Mouse (Mus musculus) hindbrain, embryonic 16.5 days (tissue): ENCODE measurements at regions not wholly inside any gene's neighbourhood (a gene's known extent, or its start where the extent isn't known, plus 50 kb on each side); places are given as distances from the start of the nearest gene placed in this dataset.

Source experiments
- ATAC-seq: fragments of 200-750 bp; cut with Nextera tagmentation; 2 replicates; pipeline ENCODE4 v1.8.0; 2017; ENCODE audit warnings: moderate TSS enrichment, moderate library complexity
- H3K27ac ChIP-seq: fragments of 300-500 bp; sonication (generic); 2 replicates; pipeline ENCODE4 v1.5.1; 2014; ENCODE audit warnings: low read depth, mild to moderate bottlenecking, control low read depth, low read length, moderate library complexity
- H3K27me3 ChIP-seq: fragments of 300-500 bp; sonication (generic); replicated peaks from 2 replicates; pipeline ENCODE4 v1.6.1; 2014; ENCODE audit warnings: low read length; ENCODE audit not compliant: control insufficient read depth, insufficient read depth
- H3K36me3 ChIP-seq: fragments of 300-500 bp; sonication (generic); 2 replicates; pipeline ENCODE4 v1.6.1; 2014; ENCODE audit warnings: mild to moderate bottlenecking, low read length, moderate library complexity, mixed read lengths; ENCODE audit not compliant: control insufficient read depth, insufficient read depth
- H3K4me1 ChIP-seq: fragments of 300-500 bp; sonication (generic); 2 replicates; pipeline ENCODE4 v1.6.1; 2014; ENCODE audit warnings: low read depth, low read length; ENCODE audit not compliant: control insufficient read depth, insufficient read depth
- H3K4me2 ChIP-seq: fragments of 300-500 bp; sonication (generic); 2 replicates; pipeline ENCODE4 v1.6.1; 2014; ENCODE audit warnings: mild to moderate bottlenecking, low read length, control low read depth, moderate library complexity
- H3K4me3 ChIP-seq: fragments of 300-500 bp; sonication (generic); 2 replicates; pipeline ENCODE4 v1.5.1; 2014; ENCODE audit warnings: mild to moderate bottlenecking, low read length, control low read depth, moderate library complexity
- H3K9ac ChIP-seq: fragments of 300-500 bp; sonication (generic); 2 replicates; pipeline ENCODE4 v1.6.1; 2014; ENCODE audit warnings: low read depth, mild to moderate bottlenecking, control low read depth, low read length, moderate library complexity
- H3K9me3 ChIP-seq: fragments of 300-500 bp; sonication (generic); 2 replicates; pipeline ENCODE4 v1.6.1; 2014; ENCODE audit warnings: mild to moderate bottlenecking, low read length, moderate library complexity; ENCODE audit not compliant: control insufficient read depth
- WGBS: fragments of 180-500 bp; shearing (Covaris S2); extraction: QIAGEN DNeasy Blood & Tissue Kit; methylation state at CpG from one replicate; pipeline ENCODE4 v1.1.7; 2014; 5-methylcytosine and 5-hydroxymethylcytosine counted together

DNA sequence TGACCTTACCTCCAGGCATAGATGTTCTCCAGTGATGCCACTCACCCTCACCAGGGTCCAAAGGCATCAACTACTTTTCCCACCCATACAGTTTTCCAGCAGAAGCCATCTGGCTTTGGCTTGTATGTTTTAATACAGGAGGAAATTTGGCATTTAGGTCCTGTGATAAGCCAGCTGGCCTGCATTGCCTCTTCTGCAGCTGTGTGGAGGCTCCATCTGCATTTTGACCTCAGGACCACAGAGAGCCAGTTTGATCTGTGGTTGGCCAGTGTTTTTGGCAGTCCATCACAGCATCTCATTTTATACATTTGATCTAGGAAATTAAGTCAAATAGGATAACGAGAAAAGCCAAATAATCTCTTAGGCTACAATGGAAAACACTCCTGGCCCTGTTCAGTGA is 315.1 kb upstream of the Sphkap start:
- H3K4me2 ChIP-seq: no peak overlapping the region
- WGBS: 68% methylated on average over 1 of the region's 1 CpGs
- no peak overlapping the region for H3K9ac ChIP-seq
- H3K9me3 ChIP-seq: no peaks in the 10 kb centered on the region
- ATAC-seq: no peak
- H3K36me3 ChIP-seq: no peaks in the 10 kb centered on the region
- H3K4me1 ChIP-seq: no peaks in the 10 kb centered on the region
- no peak overlapping the region for H3K27ac ChIP-seq
- H3K27me3 ChIP-seq: no peaks in the 10 kb centered on the region
- H3K4me3 ChIP-seq: no peak overlapping the region

DNA sequence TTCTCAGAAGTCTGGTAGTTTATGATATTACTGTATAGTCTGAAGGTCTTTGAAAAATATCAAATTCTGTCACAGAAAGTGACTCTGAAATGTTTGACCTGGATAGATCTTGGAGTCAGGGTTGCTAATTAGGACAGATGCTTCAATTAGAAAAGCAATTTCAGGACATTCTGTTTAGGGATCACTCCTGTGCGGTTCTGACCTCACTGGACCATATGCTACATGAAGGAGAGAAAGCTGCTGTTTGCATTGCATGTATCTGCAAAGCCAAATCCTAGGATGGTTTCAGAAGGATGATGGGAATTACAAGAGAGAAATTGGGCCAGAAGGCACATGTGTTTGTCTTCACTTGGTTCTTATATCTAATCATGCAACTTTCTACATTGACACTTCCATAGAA is 312.2 kb upstream of the Sphkap start:
- Histone ChIP-seq H3K9ac (no peak overlapping the region), H3K9me3 (no peaks in the 10 kb centered on the region), H3K4me3 (no peak overlapping the region), H3K4me1 (no peaks in the 10 kb centered on the region), H3K36me3 (no peaks in the 10 kb centered on the region), H3K4me2 (no peak overlapping the region), H3K27ac (no peak overlapping the region), H3K27me3 (no peaks in the 10 kb centered on the region)
- 75% methylated on average over 1 of the region's 1 CpGs for WGBS
- no peak for ATAC-seq

GRCm38 (mm10) chr1:83717056-83717455 is 309.1 kb upstream of the Sphkap start:
- H3K27ac ChIP-seq: no peak overlapping the region
- no peak overlapping the region for H3K9ac ChIP-seq
- no peaks in the 10 kb centered on the region for H3K36me3 ChIP-seq
- no peak overlapping the region for H3K4me3 ChIP-seq
- ATAC-seq: peak; percentile 79
- WGBS: 0% methylated on average over 1 of the region's 1 CpGs
- no peak overlapping the region for H3K4me2 ChIP-seq
- no peaks in the 10 kb centered on the region for H3K27me3 ChIP-seq
- H3K4me1 ChIP-seq: no peaks in the 10 kb centered on the region
- H3K9me3 ChIP-seq: no peaks in the 10 kb centered on the region

DNA sequence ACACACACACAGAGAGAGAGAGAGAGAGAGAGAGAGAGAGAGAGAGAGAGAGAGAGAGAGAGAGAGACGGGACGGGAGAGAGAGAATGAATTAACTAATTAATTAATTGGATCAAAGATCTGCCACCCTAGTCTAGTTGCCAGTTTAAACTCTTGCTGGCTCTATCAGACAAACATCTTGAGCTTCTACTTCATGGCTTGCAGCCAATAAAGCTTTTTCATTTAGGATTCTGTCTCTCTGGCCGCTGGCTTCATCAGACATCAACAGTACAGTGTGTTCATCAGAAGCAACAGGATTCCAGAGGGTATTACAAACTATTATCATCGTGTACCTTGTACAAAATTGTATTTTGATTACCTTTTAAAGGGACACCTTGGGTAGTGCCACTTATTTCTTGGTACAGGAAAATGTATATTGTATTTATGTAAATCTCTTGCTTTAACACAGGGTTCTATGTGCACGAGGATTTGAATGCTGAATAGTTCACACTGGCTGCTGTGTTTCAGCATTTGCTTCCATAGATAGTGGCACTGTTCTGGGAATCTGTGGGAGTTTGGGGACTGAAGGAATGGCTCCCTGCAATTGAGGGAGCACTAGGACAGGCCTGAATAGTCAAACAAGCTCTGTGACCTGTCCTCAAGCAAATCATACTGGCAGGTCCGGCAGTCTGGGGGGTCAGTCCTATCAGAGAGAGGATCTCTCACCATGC is 293.9 kb upstream of the Sphkap start:
- no peaks in the 10 kb centered on the region for H3K36me3 ChIP-seq
- H3K4me3 ChIP-seq: no peak overlapping the region
- 0 out of 2 replicates have a peak, but pooled peaks have one; percentile 34 for ATAC-seq
- H3K9me3 ChIP-seq: no peaks in the 10 kb centered on the region
- no peak overlapping the region for H3K4me2 ChIP-seq
- 71% methylated on average over 6 of the region's 6 CpGs for WGBS
- no peak overlapping the region for H3K9ac ChIP-seq
- no peaks in the 10 kb centered on the region for H3K27me3 ChIP-seq
- no peak overlapping the region for H3K27ac ChIP-seq
- H3K4me1 ChIP-seq: no peaks in the 10 kb centered on the region

GRCm38 (mm10) chr1:83697422-83697821 is 289.4 kb upstream of the Sphkap start:
- Histone ChIP-seq H3K4me2 (no peak overlapping the region), H3K9ac (no peak overlapping the region), H3K4me1 (no peaks in the 10 kb centered on the region), H3K36me3 (no peaks in the 10 kb centered on the region), H3K27me3 (no peaks in the 10 kb centered on the region), H3K4me3 (no peak overlapping the region), H3K9me3 (no peaks in the 10 kb centered on the region), H3K27ac (no peak overlapping the region)
- ATAC-seq: peak; percentile 84
- 27% methylated on average over 6 of the region's 6 CpGs for WGBS

GRCm38 (mm10) chr1:83685221-83685620 is 277.2 kb upstream of the Sphkap start:
- no peak overlapping the region for H3K4me2 ChIP-seq
- H3K36me3 ChIP-seq: no peaks in the 10 kb centered on the region
- no peaks in the 10 kb centered on the region for H3K9me3 ChIP-seq
- WGBS: 91% methylated on average over 3 of the region's 3 CpGs
- H3K27ac ChIP-seq: no peak overlapping the region
- H3K27me3 ChIP-seq: no peaks in the 10 kb centered on the region
- H3K4me1 ChIP-seq: no peaks in the 10 kb centered on the region
- no peak overlapping the region for H3K9ac ChIP-seq
- ATAC-seq: no peak
- no peak overlapping the region for H3K4me3 ChIP-seq

- Histone ChIP-seq H3K4me1 (no peaks in the 10 kb centered on the region), H3K27me3 (no peaks in the 10 kb centered on the region), H3K36me3 (no peaks in the 10 kb centered on the region), H3K9ac (no peak overlapping the region), H3K27ac (no peak overlapping the region), H3K4me3 (no peak overlapping the region), H3K9me3 (no peaks in the 10 kb centered on the region), H3K4me2 (no peak overlapping the region)
- WGBS: 78% methylated on average over 2 of the region's 2 CpGs
- ATAC-seq: no peak
These were observed 257.3 kb upstream of the Sphkap start for GRCm38 (mm10) chr1:83665326-83665725.

GRCm38 (mm10) chr1:83661808-83662802 is 254.1 kb upstream of the Sphkap start:
- Histone ChIP-seq H3K4me1 (no peaks in the 10 kb centered on the region), H3K27ac (no peak overlapping the region), H3K9ac (no peak overlapping the region), H3K36me3 (no peaks in the 10 kb centered on the region), H3K4me3 (no peak overlapping the region), H3K27me3 (no peaks in the 10 kb centered on the region), H3K4me2 (no peak overlapping the region), H3K9me3 (no peaks in the 10 kb centered on the region)
- peak; percentile 82 for ATAC-seq
- 84% methylated on average over 3 of the region's 3 CpGs for WGBS

DNA sequence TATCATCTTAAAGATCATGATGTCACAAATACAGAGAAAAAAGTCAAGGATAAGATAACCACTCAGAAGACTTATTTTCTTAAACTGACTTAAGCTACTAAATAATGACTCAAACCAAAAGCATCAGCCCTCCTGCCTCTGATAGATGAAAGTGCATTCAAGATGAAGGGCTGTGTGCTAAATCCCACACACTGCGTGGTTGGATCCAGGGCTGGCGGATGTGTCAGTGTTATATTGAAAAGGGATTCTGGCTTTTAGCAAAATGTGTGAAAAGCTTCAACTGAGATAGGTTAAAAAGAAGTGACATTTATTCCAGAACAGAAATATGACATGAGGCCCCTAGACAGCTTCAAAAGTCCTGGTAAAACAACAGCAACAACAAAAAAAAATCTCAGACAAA is 245.7 kb upstream of the Sphkap start:
- WGBS: 85% methylated on average over 2 of the region's 2 CpGs
- Histone ChIP-seq H3K9ac (no peak overlapping the region), H3K4me3 (no peak overlapping the region), H3K4me1 (no peaks in the 10 kb centered on the region), H3K9me3 (no peaks in the 10 kb centered on the region), H3K27me3 (no peaks in the 10 kb centered on the region), H3K4me2 (no peak overlapping the region), H3K27ac (no peak overlapping the region), H3K36me3 (no peaks in the 10 kb centered on the region)
- ATAC-seq: no peak
